In the genomic region with DNA sequence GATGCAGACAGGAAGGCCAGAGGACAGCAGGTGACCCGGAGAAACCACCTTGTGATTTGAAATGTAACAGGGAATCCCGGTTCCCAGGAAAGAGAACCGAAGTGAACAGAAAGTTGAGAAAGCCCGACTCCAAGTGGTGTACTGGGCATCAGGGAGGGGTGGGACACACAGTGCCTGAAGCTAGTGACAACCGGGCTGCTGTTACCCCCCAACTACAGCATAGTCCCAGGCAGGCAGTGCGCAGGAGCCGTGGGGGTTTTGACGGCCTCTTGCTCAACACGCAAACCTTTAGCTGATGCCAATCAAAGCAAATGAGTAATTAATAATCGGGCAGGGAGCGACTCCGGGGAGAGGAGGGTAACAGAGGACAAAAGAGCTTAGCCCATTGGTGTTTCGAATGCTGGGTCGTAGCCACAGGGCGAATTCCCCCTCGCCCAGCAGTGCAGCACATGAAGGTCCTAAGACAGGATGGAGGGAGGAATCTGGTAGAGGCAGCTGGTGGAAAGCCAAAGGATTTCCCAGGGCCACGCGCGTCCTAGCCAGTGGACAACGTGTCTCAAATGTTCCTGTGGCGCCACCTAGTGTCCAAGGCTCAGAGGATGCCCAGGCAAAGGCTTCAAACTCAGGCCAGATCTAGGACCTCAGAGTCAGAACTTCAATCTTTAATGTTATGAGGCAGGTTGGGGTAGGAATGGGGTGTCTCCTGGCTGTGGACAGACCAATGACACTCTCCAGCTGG, we compare ENCODE assay signal across 8 mouse cellular contexts.
DNase-seq lines count a peak whose midpoint lies in the region; ATAC-seq lines count a peak whose summit lies in the region.

No protein-coding gene starts in this region.

- H3K4me2 ChIP-seq in hindbrain, embryonic 16.5 days (ENCODE audit: low read length): peak overlapping the region; percentile 63

- peak; percentile 64 for DNase-seq in T-cell, adult 2 months (ENCODE audit: low spot score)
- peak; percentile 93 for DNase-seq in cerebellum, postnatal 4 days (ENCODE audit: low spot score in 2 of 2)
- peak; percentile 78 for DNase-seq in gastrocnemius, adult 18-20 months (ENCODE audit: low spot score)
- peak; percentile 72 for DNase-seq in left cerebral cortex, adult 11 months (ENCODE audit: low spot score)
- peak; percentile 93 for DNase-seq in lung, postnatal 36 days
- DNase-seq in right cerebral cortex, adult 18-20 months: peak; percentile 84
- DNase-seq in urinary bladder, adult 2 months (ENCODE audit: low spot score): peak; percentile 68

- no peaks in the 10 kb centered on the region for H3K36me3 ChIP-seq in hindbrain, embryonic 16.5 days (ENCODE audit: control insufficient read depth, insufficient read depth, low read length)

- H3K9ac ChIP-seq in hindbrain, embryonic 16.5 days (ENCODE audit: low read depth, low read length): peak overlapping the region; percentile 55

- H3K27ac ChIP-seq in hindbrain, embryonic 16.5 days (ENCODE audit: low read depth, low read length): no peak overlapping the region

- H3K27me3 ChIP-seq in hindbrain, embryonic 16.5 days (replicated peaks; ENCODE audit: control insufficient read depth, insufficient read depth, low read length): no peaks in the 10 kb centered on the region

- WGBS in hindbrain, embryonic 16.5 days: 25% methylated on average over 21 of the region's 21 CpGs

- no peaks in the 10 kb centered on the region for H3K9me3 ChIP-seq in hindbrain, embryonic 16.5 days (ENCODE audit: control insufficient read depth, low read length)

- ATAC-seq in hindbrain, embryonic 16.5 days: peak; percentile 89

- peaks cover 8% of the 10 kb centered on the region for H3K4me1 ChIP-seq in hindbrain, embryonic 16.5 days (ENCODE audit: control insufficient read depth, insufficient read depth, low read depth, low read length)

- H3K4me3 ChIP-seq in hindbrain, embryonic 16.5 days (ENCODE audit: low read length): peak overlapping the region; percentile 38
